Mouse (Mus musculus) heart, adult 2 months (tissue): ENCODE measurements around the gene Olfr1341. TPM values are rescaled to one million over a fixed set of nuclear protein-coding genes. Genes with fewer than 3 reads are reported as not detected.

Experiments
- DNase-seq, 2 experiments: peaks; one replicate each; pipeline ENCODE4 v3.0.0; 2021
- H3K27ac ChIP-seq: fragments of 200-600 bp; 2 replicates; pipeline ENCODE4 v1.8.1; 2022
- H3K27me3 ChIP-seq: fragments of 200-500 bp; 2 replicates; pipeline ENCODE4 v1.6.1; 2012; ENCODE audit warnings: mild to moderate bottlenecking, low read length, inconsistent platforms, mixed read lengths; ENCODE audit not compliant: control insufficient read depth, insufficient read depth
- H3K36me3 ChIP-seq: fragments of 200-500 bp; 2 replicates; pipeline ENCODE4 v1.6.1; 2012; ENCODE audit warnings: low read length, inconsistent platforms; ENCODE audit not compliant: control insufficient read depth, insufficient read depth
- H3K4me1 ChIP-seq: fragments of 200-500 bp; 2 replicates; pipeline ENCODE4 v1.6.1; 2011; ENCODE audit warnings: low read length; ENCODE audit not compliant: control insufficient read depth, insufficient read depth
- H3K4me3 ChIP-seq: fragments of 200-600 bp; 2 replicates; pipeline ENCODE4 v1.8.1; 2022
- H3K79me2 ChIP-seq: fragments of 200-500 bp; replicated peaks from 2 replicates; pipeline ENCODE4 v1.6.1; 2012; ENCODE audit warnings: mild to moderate bottlenecking, inconsistent platforms, low read length, moderate library complexity, mixed read lengths; ENCODE audit not compliant: control insufficient read depth, insufficient read depth
- H3K9ac ChIP-seq: fragments of 200-500 bp; 2 replicates; pipeline ENCODE4 v1.6.1; 2012; ENCODE audit warnings: low read depth, mild to moderate bottlenecking, control low read depth, inconsistent platforms, low read length, mixed read lengths
- CTCF ChIP-seq: fragments of 200-600 bp; IDR thresholded peaks from 2 replicates; pipeline ENCODE4 v1.8.1; 2022; ENCODE audit warnings: antibody characterized with exemption, mild to moderate bottlenecking, moderate library complexity
- EP300 ChIP-seq: fragments of 200-500 bp; IDR thresholded peaks from 2 replicates; pipeline ENCODE4 v1.6.1; 2011; ENCODE audit warnings: low read depth, low read length, control low read depth; ENCODE audit not compliant: insufficient read depth
- POLR2A ChIP-seq: fragments of 200-500 bp; IDR thresholded peaks from 2 replicates; pipeline ENCODE4 v1.6.1; 2011; ENCODE audit warnings: mild to moderate bottlenecking, low read depth, low read length, control low read depth; ENCODE audit not compliant: insufficient read depth
- WGBS: fragments of 180-500 bp; shearing (Covaris S2); methylation state at CpG from one replicate; pipeline ENCODE4 v1.1.7; 2018; 5-methylcytosine and 5-hydroxymethylcytosine counted together
- intact Hi-C: fragments of 180-260 bp; cut with DNase I; formaldehyde crosslinking; loops from one replicate; pipeline ENCODE4 v1.15.1; 2025
- long read RNA-seq: library from polyadenylated mRNA; stranded (forward); transcript quantifications from one replicate; pipeline ENCODE4 v2.0.0, GENCODE M21; 2021
- polyA plus RNA-seq: library from polyadenylated mRNA; depleted of rRNA; stranded (reverse); fragments of >200 nt; gene quantifications from 2 replicates; pipeline ENCODE4 v1.2.3, GENCODE M21; 2012; rRNA removed
- total RNA-seq, 2 experiments: library from RNA; stranded (reverse); gene quantifications; 2 replicates each; pipeline ENCODE4 v1.2.3; 2021

Olfr1341 gene
- total RNA-seq: not detected
- not detected in 2 replicates for polyA plus RNA-seq
- long read RNA-seq: 0 reads

GRCm38 (mm10) chr4:118703223-118703622 is at the start of gene Olfr1341:
Olfr1341 (plus strand) TSS chr4:118703523.
- no peaks in the 10 kb centered on the region for H3K27me3 ChIP-seq
- no peak for DNase-seq
- H3K36me3 ChIP-seq: no peaks in the 10 kb centered on the region
- no peaks in the 10 kb centered on the region for H3K4me1 ChIP-seq
- intact Hi-C loops: no loop called here
- H3K4me3 ChIP-seq: no peak within 1 kb of the TSS
- no peak for TF ChIP-seq CTCF
- no peak for TF ChIP-seq POLR2A
- no peak for TF ChIP-seq EP300
- WGBS: 67% methylated on average over 3 of the region's 3 CpGs
- no peak within 1 kb of the TSS for H3K27ac ChIP-seq
- H3K9ac ChIP-seq: no peak within 1 kb of the TSS
- no peaks in the 10 kb centered on the region for H3K79me2 ChIP-seq

DNA sequence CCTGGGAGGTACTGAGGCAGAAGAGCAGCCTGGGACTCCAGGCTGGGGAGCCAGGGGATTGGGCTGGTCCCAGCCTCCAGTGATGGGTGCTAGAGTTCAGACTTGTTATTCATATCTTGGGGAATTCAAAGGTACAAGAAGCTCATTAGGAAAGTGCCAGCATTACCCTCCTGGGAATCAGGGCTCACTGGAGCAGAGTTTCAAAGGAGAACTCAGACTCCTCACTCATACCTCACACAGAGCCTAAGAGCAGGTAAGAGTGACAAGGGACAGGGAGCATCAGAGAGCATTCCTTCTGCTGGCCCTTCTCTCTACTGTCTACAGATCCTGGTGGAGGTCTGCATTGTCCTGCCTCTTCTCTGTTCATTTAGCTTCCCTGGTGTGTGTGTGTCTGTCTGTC is 44.7 kb upstream of the Olfr1341 start, which contains the start of gene Olfr62:
Gene Olfr62 (plus strand): TSS at position 301 of the 400 bp plus-strand sequence.
- Histone ChIP-seq H3K9ac (no peak within 1 kb of the TSS), H3K27me3 (no peaks in the 10 kb centered on the region), H3K36me3 (no peaks in the 10 kb centered on the region), H3K4me1 (no peaks in the 10 kb centered on the region), H3K4me3 (no peak within 1 kb of the TSS), H3K79me2 (no peaks in the 10 kb centered on the region), H3K27ac (no peak within 1 kb of the TSS)
- TF ChIP-seq POLR2A: no peak
- intact Hi-C loops: no loop called here
- DNase-seq: no peak

DNA sequence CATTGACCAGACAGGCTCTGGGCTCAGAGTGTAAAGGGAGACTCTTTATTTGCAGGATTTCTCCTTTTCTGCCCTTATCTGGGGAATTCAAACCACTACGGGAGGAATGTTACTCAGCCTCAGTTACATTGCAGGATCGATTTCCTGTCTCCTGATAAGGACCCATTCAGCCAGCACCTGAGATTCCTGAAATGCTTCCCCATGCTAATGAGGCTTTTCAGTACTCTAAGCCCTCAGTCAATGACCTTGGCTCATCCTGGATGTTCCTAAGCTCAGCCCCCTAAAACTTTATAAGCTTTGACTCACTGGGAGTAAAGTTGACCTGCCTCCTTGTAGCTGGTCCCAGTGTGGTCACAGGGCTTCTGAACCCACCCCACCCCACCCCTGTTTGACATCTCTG is 16.2 kb upstream of the Olfr1341 start:
- no peak for DNase-seq
- 4% methylated on average over 2 of the region's 2 CpGs for WGBS
- Histone ChIP-seq H3K4me1 (no peaks in the 10 kb centered on the region), H3K27ac (no peak overlapping the region), H3K9ac (no peak overlapping the region), H3K36me3 (no peaks in the 10 kb centered on the region), H3K27me3 (no peaks in the 10 kb centered on the region), H3K4me3 (no peak overlapping the region), H3K79me2 (no peaks in the 10 kb centered on the region)
- intact Hi-C loops: no loop called here
- TF ChIP-seq POLR2A (no peak), EP300 (no peak), CTCF (no peak)

DNA sequence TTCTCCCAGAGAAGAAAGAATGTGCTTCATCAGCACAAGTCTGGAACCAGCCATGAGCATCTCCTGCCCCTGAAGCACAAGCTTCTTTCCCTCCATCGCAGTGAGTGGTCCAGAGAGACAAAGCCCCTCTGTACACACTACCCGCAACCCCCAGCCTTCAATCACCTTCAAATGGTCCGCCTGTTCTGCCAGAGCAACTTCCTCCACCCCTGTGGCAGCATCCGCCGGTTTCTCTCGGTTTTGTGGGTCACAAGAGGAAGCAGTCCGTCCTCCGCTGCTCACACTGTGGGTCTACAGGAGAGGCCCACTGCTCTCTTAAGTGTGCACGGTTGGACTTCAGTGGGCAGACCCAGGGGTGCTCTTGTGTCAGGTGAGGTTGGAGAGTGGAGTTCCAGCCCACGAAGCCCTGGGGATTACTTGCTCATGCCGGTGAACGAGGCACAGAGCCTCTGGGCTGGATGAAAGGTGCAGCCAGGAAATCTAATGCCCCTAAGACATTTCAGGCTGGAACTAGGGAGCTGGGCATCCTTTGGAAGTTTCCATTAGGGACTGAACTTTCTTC is 10.8 kb upstream of the Olfr1341 start, which contains the start of gene Olfr1342:
Gene Olfr1342 (minus strand): TSS at position 345 of the 562 bp plus-strand sequence.
- H3K79me2 ChIP-seq: no peaks in the 10 kb centered on the region
- no peaks in the 10 kb centered on the region for H3K36me3 ChIP-seq
- WGBS: 46% methylated on average over 12 of the region's 12 CpGs
- intact Hi-C loops: no loop called here
- H3K4me1 ChIP-seq: no peaks in the 10 kb centered on the region
- H3K27ac ChIP-seq: no peak within 1 kb of the TSS
- no peak for TF ChIP-seq CTCF
- TF ChIP-seq EP300: no peak
- TF ChIP-seq POLR2A: no peak
- DNase-seq: no peak
- H3K4me3 ChIP-seq: no peak within 1 kb of the TSS
- H3K9ac ChIP-seq: no peak within 1 kb of the TSS
- no peaks in the 10 kb centered on the region; the same call in 1 of the 2 replicates for H3K27me3 ChIP-seq

- Histone ChIP-seq H3K9ac (no peak overlapping the region), H3K27me3 (no peaks in the 10 kb centered on the region; the same call in 1 of the 2 replicates), H3K4me3 (no peak overlapping the region), H3K27ac (no peak overlapping the region), H3K4me1 (no peaks in the 10 kb centered on the region), H3K79me2 (no peaks in the 10 kb centered on the region), H3K36me3 (no peaks in the 10 kb centered on the region)
- WGBS: 46% methylated on average over 2 of the region's 2 CpGs
- TF ChIP-seq CTCF (no peak), POLR2A (no peak), EP300 (no peak)
- no peak for DNase-seq
- intact Hi-C loops: no loop called here
Observed at GRCm38 (mm10) chr4:118693812-118694211, 9.5 kb upstream of the Olfr1341 start.

- Histone ChIP-seq H3K27me3 (no peaks in the 10 kb centered on the region), H3K79me2 (no peaks in the 10 kb centered on the region), H3K27ac (no peak overlapping the region), H3K4me3 (no peak overlapping the region), H3K4me1 (no peaks in the 10 kb centered on the region), H3K36me3 (no peaks in the 10 kb centered on the region), H3K9ac (no peak overlapping the region)
- intact Hi-C loops: no loop called here
- 74% methylated on average over 5 of the region's 5 CpGs for WGBS
- DNase-seq: no peak
- TF ChIP-seq CTCF (no peak), POLR2A (no peak), EP300 (no peak)
Observed at GRCm38 (mm10) chr4:118708086-118708485, 4.8 kb downstream of the Olfr1341 start.
